Mouse (Mus musculus): ENCODE measurements at regions not wholly inside any gene's neighbourhood (a gene's known extent, or its start where the extent isn't known, plus 50 kb on each side); places are given as distances from the start of the nearest gene placed in this dataset.

- no peak for DNase-seq (ENCODE audit: low spot score in 2 of 2)
- intact Hi-C loops (cut with DNase I) = no loop called here
Measured at GRCm38 (mm10) chr12:59391103-59391502, 171.6 kb upstream of the Fbxo33 start.

- peak; percentile 34 to 79 for DNase-seq (ENCODE audit: low spot score in 2 of 2)
- intact Hi-C loops (cut with DNase I) = loop anchor here (10.0 kb wide), 1 partner anchor 412 kb away; no protein-coding TSS in a partner anchor
Measured at GRCm38 (mm10) chr12:59382812-59383211, 163.3 kb upstream of the Fbxo33 start.

GRCm38 (mm10) chr12:59341586-59341985 is 122.1 kb upstream of the Fbxo33 start:
- intact Hi-C loops (cut with DNase I) = no loop called here
- DNase-seq (ENCODE audit: low spot score in 2 of 2) = no peak

- intact Hi-C loops (cut with DNase I) = no loop called here
Measured at GRCm38 (mm10) chr12:59330753-59331152, 111.2 kb upstream of the Fbxo33 start.

GRCm38 (mm10) chr12:59312703-59313102 is 93.2 kb upstream of the Fbxo33 start:
- DNase-seq (ENCODE audit: low spot score in 2 of 2) = no peak
- intact Hi-C loops (cut with DNase I) = no loop called here

More at GRCm38 (mm10) chr12:59330753-59331152, 111.2 kb upstream of the Fbxo33 start:
- DNase-seq (ENCODE audit: low spot score in 2 of 2) = peak; percentile 9 to 16

- intact Hi-C loops (cut with DNase I) = no loop called here
- no peak for DNase-seq (ENCODE audit: low spot score in 2 of 2)
Measured at GRCm38 (mm10) chr12:59307958-59308357, 88.4 kb upstream of the Fbxo33 start.

- intact Hi-C loops (cut with DNase I) = no loop called here
- DNase-seq (ENCODE audit: low spot score in 2 of 2) = no peak
Measured at GRCm38 (mm10) chr12:59304522-59304921, 85.0 kb upstream of the Fbxo33 start.
